Mouse (Mus musculus) stomach, postnatal 0 days (tissue): ENCODE measurements at regions not wholly inside any gene's neighbourhood (a gene's known extent, or its start where the extent isn't known, plus 50 kb on each side); places are given as distances from the start of the nearest gene placed in this dataset.

Experiments used
- ATAC-seq: fragments of 200-750 bp; cut with Nextera tagmentation; 2 replicates; pipeline ENCODE4 v1.8.0; 2017; ENCODE audit not compliant: low FRiP score, low TSS enrichment
- DNase-seq: peaks from one replicate; pipeline ENCODE4 v3.0.0-alpha.2; 2016; ENCODE audit warnings: low spot score
- H3K27ac ChIP-seq: fragments of 300-500 bp; sonication (generic); replicated peaks from 2 replicates; pipeline ENCODE4 v1.5.1; 2014; ENCODE audit warnings: mild to moderate bottlenecking, control low read depth
- H3K27me3 ChIP-seq: fragments of 300-500 bp; sonication (generic); 2 replicates; pipeline ENCODE4 v1.6.1; 2014; ENCODE audit warnings: low read length; ENCODE audit not compliant: control insufficient read depth, insufficient read depth
- H3K36me3 ChIP-seq: fragments of 300-500 bp; sonication (generic); 2 replicates; pipeline ENCODE4 v1.6.1; 2014; ENCODE audit warnings: low read length, mixed read lengths; ENCODE audit not compliant: control insufficient read depth, insufficient read depth
- H3K4me1 ChIP-seq: fragments of 300-500 bp; sonication (generic); replicated peaks from 2 replicates; pipeline ENCODE4 v1.6.1; 2014; ENCODE audit warnings: antibody characterized with exemption; ENCODE audit not compliant: control insufficient read depth, insufficient read depth
- H3K4me2 ChIP-seq: fragments of 300-500 bp; sonication (generic); replicated peaks from 2 replicates; pipeline ENCODE4 v1.6.1; 2014; ENCODE audit warnings: low read depth, mild to moderate bottlenecking, control low read depth, moderate library complexity
- H3K4me3 ChIP-seq: fragments of 300-500 bp; sonication (generic); 2 replicates; pipeline ENCODE4 v1.5.1; 2014; ENCODE audit warnings: low read depth, low read length, control low read depth
- H3K9ac ChIP-seq: fragments of 300-500 bp; sonication (generic); 2 replicates; pipeline ENCODE4 v1.6.1; 2014; ENCODE audit warnings: mild to moderate bottlenecking, low read length, control low read depth, mixed read lengths
- H3K9me3 ChIP-seq: fragments of 300-500 bp; sonication (generic); 2 replicates; pipeline ENCODE4 v1.6.1; 2016; ENCODE audit warnings: low read length; ENCODE audit not compliant: control insufficient read depth
- CTCF ChIP-seq: IDR thresholded peaks from 2 replicates; pipeline ENCODE4 v1.5.1; 2016; ENCODE audit warnings: antibody characterized with exemption, low read depth, mild to moderate bottlenecking, moderate library complexity
- EP300 ChIP-seq: optimal IDR thresholded peaks from 2 replicates; pipeline ENCODE3; 2016; ENCODE audit warnings: antibody characterized with exemption
- WGBS: fragments of 180-500 bp; shearing (Covaris S2); extraction: QIAGEN DNeasy Blood & Tissue Kit; methylation state at CpG from one replicate; pipeline ENCODE4 v1.1.7; 2014; 5-methylcytosine and 5-hydroxymethylcytosine counted together

- no peak overlapping the region for H3K4me3 ChIP-seq
- H3K9me3 ChIP-seq, result no peaks in the 10 kb centered on the region
- no peak overlapping the region for H3K27ac ChIP-seq
- no peak overlapping the region for H3K4me2 ChIP-seq
- WGBS, result 75% methylated on average over 8 of the region's 8 CpGs
- ATAC-seq (no peak), DNase-seq (no peak)
- no peak overlapping the region for H3K9ac ChIP-seq
- H3K4me1 ChIP-seq, result no peaks in the 10 kb centered on the region
- H3K27me3 ChIP-seq, result no peaks in the 10 kb centered on the region
- H3K36me3 ChIP-seq, result no peaks in the 10 kb centered on the region
- no peak for TF ChIP-seq EP300
- no peak for TF ChIP-seq CTCF
Measured at GRCm38 (mm10) chr3:41241856-41242552, 159.2 kb upstream of the Pgrmc2 start.

- 50% methylated on average over 13 of the region's 13 CpGs for WGBS
Measured at GRCm38 (mm10) chr3:41239801-41240200, 157.0 kb upstream of the Pgrmc2 start.

GRCm38 (mm10) chr3:41239246-41239645 is 156.4 kb upstream of the Pgrmc2 start:
- Histone ChIP-seq H3K27me3 (no peaks in the 10 kb centered on the region), H3K36me3 (no peaks in the 10 kb centered on the region), H3K4me1 (no peaks in the 10 kb centered on the region), H3K4me2 (no peak overlapping the region), H3K9ac (no peak overlapping the region), H3K9me3 (no peaks in the 10 kb centered on the region), H3K27ac (no peak overlapping the region), H3K4me3 (no peak overlapping the region)
- DNase-seq (no peak), ATAC-seq (no peak)
- 91% methylated on average over 6 of the region's 6 CpGs for WGBS
- TF ChIP-seq CTCF (no peak), EP300 (no peak)

More at GRCm38 (mm10) chr3:41239801-41240200, 157.0 kb upstream of the Pgrmc2 start:
- DNase-seq (no peak), ATAC-seq (no peak)
- no peaks in the 10 kb centered on the region for H3K4me1 ChIP-seq
- no peak overlapping the region for H3K9ac ChIP-seq
- H3K4me3 ChIP-seq, result no peak overlapping the region
- no peaks in the 10 kb centered on the region for H3K36me3 ChIP-seq
- H3K27me3 ChIP-seq, result no peaks in the 10 kb centered on the region
- no peak for TF ChIP-seq EP300
- no peak for TF ChIP-seq CTCF
- no peak overlapping the region for H3K4me2 ChIP-seq
- no peaks in the 10 kb centered on the region for H3K9me3 ChIP-seq
- no peak overlapping the region for H3K27ac ChIP-seq

- Histone ChIP-seq H3K27me3 (no peaks in the 10 kb centered on the region), H3K4me2 (no peak overlapping the region), H3K36me3 (no peaks in the 10 kb centered on the region), H3K27ac (no peak overlapping the region), H3K4me3 (no peak overlapping the region), H3K9ac (no peak overlapping the region; the same call in 1 of the 2 replicates), H3K9me3 (no peaks in the 10 kb centered on the region), H3K4me1 (no peaks in the 10 kb centered on the region)
- TF ChIP-seq EP300 (no peak), CTCF (no peak)
- DNase-seq, result no peak
- WGBS, result 83% methylated on average over 7 of the region's 7 CpGs
- no peak for ATAC-seq
Measured at GRCm38 (mm10) chr3:41238046-41238445, 155.2 kb upstream of the Pgrmc2 start.

- 99% methylated on average over 2 of the region's 2 CpGs for WGBS
- H3K9ac ChIP-seq, result no peak overlapping the region
- no peaks in the 10 kb centered on the region for H3K36me3 ChIP-seq
- H3K27me3 ChIP-seq, result no peaks in the 10 kb centered on the region
- H3K9me3 ChIP-seq, result no peaks in the 10 kb centered on the region
- ATAC-seq, result no peak
- TF ChIP-seq CTCF (no peak), EP300 (no peak)
- no peak overlapping the region for H3K27ac ChIP-seq
- no peak overlapping the region for H3K4me3 ChIP-seq
- no peak overlapping the region for H3K4me2 ChIP-seq
- H3K4me1 ChIP-seq, result no peaks in the 10 kb centered on the region
- DNase-seq, result no peak
Measured at GRCm38 (mm10) chr3:41235610-41236009, 152.8 kb upstream of the Pgrmc2 start.

GRCm38 (mm10) chr3:41234994-41235393 is 152.1 kb upstream of the Pgrmc2 start:
- no peak for DNase-seq
- no peaks in the 10 kb centered on the region for H3K4me1 ChIP-seq
- TF ChIP-seq CTCF, result no peak
- TF ChIP-seq EP300, result no peak
- no peaks in the 10 kb centered on the region for H3K9me3 ChIP-seq
- no peak overlapping the region for H3K4me3 ChIP-seq
- WGBS, result 57% methylated on average over 9 of the region's 9 CpGs
- H3K27me3 ChIP-seq, result no peaks in the 10 kb centered on the region
- H3K9ac ChIP-seq, result no peak overlapping the region
- no peaks in the 10 kb centered on the region for H3K36me3 ChIP-seq
- H3K4me2 ChIP-seq, result no peak overlapping the region
- H3K27ac ChIP-seq, result no peak overlapping the region
- no peak for ATAC-seq
